Comparison of ENCODE assay signal across 13 mouse cellular contexts in genomic region chr11:85547966-85548365, GRCm38 (mm10).
"Had no signal": no experiment of that assay in that cellular context is flagged by ENCODE, and none has a peak within 500 bp of the region (broad histone marks: within the 10 kb centered on the region; RNA-seq: fewer than 3 reads in every experiment).

No protein-coding gene starts in this region.

- H3K9me3 ChIP-seq: kidney, embryonic 15.5 days; limb, embryonic 15.5 days; liver, embryonic 15.5 days; lung, embryonic 15.5 days; midbrain, embryonic 10.5 days; neural tube, embryonic 12.5 days had no signal

- H3K4me2 ChIP-seq: kidney, embryonic 15.5 days; limb, embryonic 15.5 days; liver, embryonic 15.5 days; lung, embryonic 15.5 days; neural tube, embryonic 12.5 days had no signal

- DNase-seq: kidney, adult 2 months; kidney, postnatal 25 days; lung, postnatal 4 days; midbrain, embryonic 14.5 days; thymus, adult 18-20 months; thymus, postnatal 14 days had no signal

- H3K4me3 ChIP-seq: kidney, embryonic 15.5 days; left cerebral cortex, adult 2 months; limb, embryonic 15.5 days; liver, embryonic 15.5 days; lung, embryonic 15.5 days; midbrain, embryonic 10.5 days; neural tube, embryonic 12.5 days had no signal

- H3K4me1 ChIP-seq: kidney, embryonic 15.5 days; limb, embryonic 15.5 days; liver, embryonic 15.5 days; lung, embryonic 15.5 days; midbrain, embryonic 10.5 days; neural tube, embryonic 12.5 days had no signal

- H3K36me3 ChIP-seq: kidney, embryonic 15.5 days; limb, embryonic 15.5 days; liver, embryonic 15.5 days; lung, embryonic 15.5 days; midbrain, embryonic 10.5 days; neural tube, embryonic 12.5 days had no signal

- H3K27ac ChIP-seq: kidney, embryonic 15.5 days; left cerebral cortex, adult 2 months; limb, embryonic 15.5 days; liver, embryonic 15.5 days; lung, embryonic 15.5 days; midbrain, embryonic 10.5 days; neural tube, embryonic 12.5 days had no signal

- H3K9ac ChIP-seq: kidney, embryonic 15.5 days; limb, embryonic 15.5 days; liver, embryonic 15.5 days; lung, embryonic 15.5 days; neural tube, embryonic 12.5 days had no signal

- H3K27me3 ChIP-seq: kidney, embryonic 15.5 days; limb, embryonic 15.5 days; liver, embryonic 15.5 days; lung, embryonic 15.5 days; neural tube, embryonic 12.5 days had no signal
